In the genomic region with DNA sequence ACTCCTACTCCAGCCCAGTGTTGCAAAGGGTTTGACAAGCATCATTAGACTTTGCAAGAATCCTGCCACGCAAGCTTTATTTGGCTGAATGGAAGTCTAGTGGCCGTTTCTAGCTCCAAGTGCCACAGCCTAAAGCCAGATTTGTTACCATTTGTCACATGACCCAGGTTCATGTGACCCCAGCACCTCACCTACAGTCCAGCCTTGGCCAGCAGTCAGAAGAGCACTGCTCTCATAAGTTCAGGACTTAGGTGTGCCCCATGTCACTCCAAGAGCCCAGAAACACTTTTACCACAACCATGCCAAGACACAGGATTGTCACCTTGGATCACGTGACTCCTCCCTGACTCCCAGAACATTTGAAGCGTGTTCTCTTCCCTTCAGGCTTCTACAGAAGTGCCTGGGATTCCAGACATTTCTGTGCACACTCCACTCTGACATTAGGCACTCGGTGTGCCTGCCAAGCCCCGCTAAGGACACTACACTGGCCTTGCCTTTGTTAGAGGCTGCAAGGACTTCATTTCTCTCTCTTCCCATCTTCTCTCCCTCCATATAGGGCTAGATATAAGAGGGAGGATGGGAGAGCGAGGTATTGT, we compare ENCODE assay signal across 12 mouse cellular contexts. TPM values are rescaled to one million over a fixed set of nuclear protein-coding genes. Genes with fewer than 3 reads are reported as not detected.
A peak's percentile ranks its signal among the peaks of the same experiment; 100 is the strongest.
DNase-seq lines count a peak whose midpoint lies in the region.
"Had no signal": no experiment of that assay in that cellular context is flagged by ENCODE, and none has a peak within 500 bp of the region (broad histone marks: within the 10 kb centered on the region; RNA-seq: fewer than 3 reads in every experiment).

No protein-coding gene starts in this region.

- intact Hi-C loops in gastrocnemius, postnatal 36 days (cut with DNase I): no loop called here
- intact Hi-C loops in heart, postnatal 10 days (cut with DNase I): no loop called here

- peak; percentile 27 for DNase-seq in gastrocnemius, postnatal 25 days
- DNase-seq in gastrocnemius, postnatal 36 days: no peak
- DNase-seq in heart, adult 18-20 months: peak; percentile 55 to 73
- DNase-seq in heart, postnatal 10 days: peak; percentile 65 to 68
- peak; percentile 28 for DNase-seq in lung, postnatal 14 days
- no peak for DNase-seq in ovary, postnatal 10 days (ENCODE audit: low spot score)
- no peak for DNase-seq in cerebellum, postnatal 14 days
- no peak for DNase-seq in cerebellum, adult 9-10 months
- DNase-seq: adrenal gland, postnatal 14 days; kidney, postnatal 4 days; liver, postnatal 0 days; thymus, postnatal 25 days had no signal

RNA-seq across cellular contexts. Expression of a gene that starts 2.9 kb away (rescaled TPM):
- 1,000 to 10,000 TPM; 1,499 to 1,709 TPM for total RNA-seq in gastrocnemius, postnatal 25 days (2021)
- total RNA-seq in gastrocnemius, postnatal 36 days (2021): 1,000 to 10,000 TPM; 1,250 to 1,613 TPM
- 1,000 to 10,000 TPM; 2,595 to 2,880 TPM for total RNA-seq in heart, adult 18-20 months (2021)
- 100 to 1,000 TPM; 867 to 929 TPM for total RNA-seq in heart, postnatal 10 days (2021)
- total RNA-seq: adrenal gland, postnatal 14 days had no signal

Comparison
In these comparisons a context has a peak if more than half of its experiments do, and no peak if none do; other contexts are left out.
1. DNase-seq: peak in gastrocnemius, postnatal 25 days (single experiment), heart, adult 18-20 months (2 of 2), heart, postnatal 10 days (2 of 2) and lung, postnatal 14 days (single experiment); none in gastrocnemius, postnatal 36 days (0 of 2), ovary, postnatal 10 days (single experiment), cerebellum, postnatal 14 days (0 of 2) and cerebellum, adult 9-10 months (single experiment).